In the genomic region with DNA sequence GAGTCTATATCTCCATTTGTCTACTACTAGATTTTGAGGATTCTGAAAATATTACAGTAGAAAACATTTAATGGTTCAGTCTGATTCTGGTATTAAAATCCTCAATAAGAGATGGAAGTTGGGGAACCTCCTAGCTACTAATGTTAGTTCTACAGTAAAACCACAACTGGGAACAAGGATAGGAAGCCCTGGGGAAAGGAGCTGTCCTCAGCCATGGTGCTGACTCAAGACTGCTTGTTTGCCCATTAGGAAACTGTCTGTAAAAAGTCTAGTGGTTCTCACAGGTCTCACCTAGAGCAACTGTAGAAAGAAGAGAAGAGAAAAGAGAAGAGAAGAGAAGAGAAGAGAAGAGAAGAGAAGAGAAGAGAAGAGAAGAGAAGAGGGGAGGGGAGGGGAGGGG, we compare ENCODE assay signal across 14 mouse cellular contexts.
DNase-seq lines count a peak whose midpoint lies in the region; ATAC-seq lines count a peak whose summit lies in the region.
"Had no signal": no experiment of that assay in that cellular context is flagged by ENCODE, and none has a peak within 500 bp of the region (broad histone marks: within the 10 kb centered on the region; RNA-seq: fewer than 3 reads in every experiment).

No protein-coding gene starts in this region.

- no peak for ATAC-seq in hindbrain, embryonic 12.5 days (ENCODE audit: low FRiP score)
- no peak for ATAC-seq in kidney, embryonic 14.5 days (ENCODE audit: low FRiP score, low TSS enrichment)

- H3K4me1 ChIP-seq in hindbrain, embryonic 10.5 days (replicated peaks) = no peaks in the 10 kb centered on the region
- H3K4me1 ChIP-seq in hindbrain, embryonic 12.5 days = no peaks in the 10 kb centered on the region
- no peaks in the 10 kb centered on the region for H3K4me1 ChIP-seq in kidney, embryonic 14.5 days (ENCODE audit: control insufficient read depth, insufficient read depth, low read length)
- H3K4me1 ChIP-seq: heart, embryonic 12.5 days; midbrain, embryonic 12.5 days; neural tube, embryonic 13.5 days had no signal

- H3K9me3 ChIP-seq in hindbrain, embryonic 10.5 days = no peaks in the 10 kb centered on the region
- H3K9me3 ChIP-seq in hindbrain, embryonic 12.5 days (replicated peaks) = no peaks in the 10 kb centered on the region
- no peaks in the 10 kb centered on the region for H3K9me3 ChIP-seq in kidney, embryonic 14.5 days (ENCODE audit: control insufficient read depth, low read length)
- H3K9me3 ChIP-seq: heart, embryonic 12.5 days; midbrain, embryonic 12.5 days; neural tube, embryonic 13.5 days had no signal

- peak; percentile 16 for DNase-seq in hindbrain, embryonic 10.5 days (ENCODE audit: low spot score)
- peak; percentile 15 for DNase-seq in ovary, postnatal 14 days (ENCODE audit: low spot score)
- no peak for DNase-seq in ovary, postnatal 10 days (ENCODE audit: low spot score)
- peak; percentile 65 for DNase-seq in embryo, embryonic 10.5 days (ENCODE audit: low spot score)
- DNase-seq in mesoderm, embryonic 11.5 days (ENCODE audit: low read depth, low spot score) = peak; percentile 55
- no peak for DNase-seq in cerebellum, postnatal 4 days (ENCODE audit: low spot score in 2 of 2)
- DNase-seq: cerebellum, postnatal 25 days; gastrocnemius, adult 2 months; lung, adult 18-20 months had no signal

- H3K4me3 ChIP-seq in hindbrain, embryonic 10.5 days = no peak overlapping the region
- H3K4me3 ChIP-seq in hindbrain, embryonic 12.5 days = no peak overlapping the region
- H3K4me3 ChIP-seq in kidney, embryonic 14.5 days (ENCODE audit: low read length) = no peak overlapping the region
- H3K4me3 ChIP-seq: gastrocnemius, adult 2 months; heart, embryonic 12.5 days; midbrain, embryonic 12.5 days; neural tube, embryonic 13.5 days had no signal

- H3K27me3 ChIP-seq in hindbrain, embryonic 10.5 days (ENCODE audit: insufficient read depth, poor library complexity, severe bottlenecking) = no peaks in the 10 kb centered on the region
- H3K27me3 ChIP-seq in hindbrain, embryonic 12.5 days = no peaks in the 10 kb centered on the region
- no peaks in the 10 kb centered on the region for H3K27me3 ChIP-seq in kidney, embryonic 14.5 days (ENCODE audit: control insufficient read depth, insufficient read depth, low read length)
- H3K27me3 ChIP-seq: heart, embryonic 12.5 days; midbrain, embryonic 12.5 days; neural tube, embryonic 13.5 days had no signal

- no peak overlapping the region for H3K4me2 ChIP-seq in hindbrain, embryonic 12.5 days (replicated peaks)
- H3K4me2 ChIP-seq in kidney, embryonic 14.5 days (replicated peaks; ENCODE audit: low read depth, low read length) = no peak overlapping the region
- H3K4me2 ChIP-seq: heart, embryonic 12.5 days; midbrain, embryonic 12.5 days; neural tube, embryonic 13.5 days had no signal

- no peaks in the 10 kb centered on the region for H3K36me3 ChIP-seq in hindbrain, embryonic 10.5 days
- H3K36me3 ChIP-seq in hindbrain, embryonic 12.5 days = no peaks in the 10 kb centered on the region
- no peaks in the 10 kb centered on the region for H3K36me3 ChIP-seq in kidney, embryonic 14.5 days (ENCODE audit: control insufficient read depth, insufficient read depth, low read length)
- H3K36me3 ChIP-seq: heart, embryonic 12.5 days; midbrain, embryonic 12.5 days; neural tube, embryonic 13.5 days had no signal

- H3K27ac ChIP-seq in hindbrain, embryonic 10.5 days = no peak overlapping the region
- H3K27ac ChIP-seq in hindbrain, embryonic 12.5 days = no peak overlapping the region
- H3K27ac ChIP-seq in kidney, embryonic 14.5 days (ENCODE audit: low read depth, low read length) = no peak overlapping the region
- H3K27ac ChIP-seq: gastrocnemius, adult 2 months; midbrain, embryonic 12.5 days; neural tube, embryonic 13.5 days had no signal

- no peak overlapping the region for H3K9ac ChIP-seq in hindbrain, embryonic 12.5 days
- H3K9ac ChIP-seq in kidney, embryonic 14.5 days (ENCODE audit: low read depth, low read length) = no peak overlapping the region
- H3K9ac ChIP-seq: heart, embryonic 12.5 days; midbrain, embryonic 12.5 days; neural tube, embryonic 13.5 days had no signal

Comparison
In these comparisons a context has a peak if more than half of its experiments do, and no peak if none do; other contexts are left out.
1. DNase-seq: peak in hindbrain, embryonic 10.5 days (single experiment), ovary, postnatal 14 days (single experiment), embryo, embryonic 10.5 days (single experiment) and mesoderm, embryonic 11.5 days (single experiment); none in ovary, postnatal 10 days (single experiment) and cerebellum, postnatal 4 days (0 of 2).